Mouse (Mus musculus) ES-CJ7 (cell line): ENCODE results near the gene Alox5.
"Not testable (repeated sequence)": the region's sequence is repeated elsewhere in the genome, so short reads cannot be mapped to it uniquely, and the experiment has no call there.

Experiments
- DNase-seq: peaks from one replicate; pipeline ENCODE4 v3.0.0; 2011; ENCODE audit warnings: low read depth, low spot score

Alox5 gene

DNA sequence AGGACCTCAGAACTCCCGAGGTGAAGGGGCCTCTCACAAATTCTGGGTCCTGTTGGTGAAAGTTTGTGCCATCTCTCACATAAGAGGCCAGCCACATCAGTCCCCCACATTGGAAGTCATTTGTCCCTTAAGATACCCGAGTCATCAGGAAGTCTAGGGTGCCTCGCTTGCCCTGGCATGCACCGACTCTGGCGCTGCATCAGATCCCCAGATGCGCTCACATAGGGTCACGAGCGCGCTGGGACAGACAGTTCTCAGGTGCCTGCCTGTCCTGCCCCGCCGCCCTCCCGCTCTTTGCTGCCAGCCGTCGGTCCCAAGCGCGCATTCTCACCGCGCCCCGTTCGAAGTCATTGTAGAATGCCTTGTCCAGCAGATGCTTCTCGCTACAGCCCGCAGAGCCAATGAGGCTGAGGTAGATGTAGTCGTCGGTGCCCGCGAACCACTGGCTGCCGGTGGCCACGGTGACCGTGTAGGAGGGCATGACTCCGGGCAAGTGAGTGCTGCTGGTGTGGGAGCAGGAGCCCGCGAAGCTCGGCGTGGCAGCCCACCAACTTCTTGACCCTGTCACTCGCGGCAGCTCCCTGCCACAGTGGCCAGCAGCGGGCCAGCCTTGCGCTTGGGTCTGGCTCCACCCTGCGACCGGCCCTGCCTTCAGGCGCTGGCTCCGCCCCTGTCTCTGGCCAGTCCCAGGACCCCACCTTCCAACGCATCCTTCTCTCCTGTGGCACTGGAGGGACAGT lies at the start of gene Alox5:
TSS of gene Alox5 (minus strand) at position 635 of the 740 bp plus-strand sequence.
- peak; percentile 6 for DNase-seq

DNA sequence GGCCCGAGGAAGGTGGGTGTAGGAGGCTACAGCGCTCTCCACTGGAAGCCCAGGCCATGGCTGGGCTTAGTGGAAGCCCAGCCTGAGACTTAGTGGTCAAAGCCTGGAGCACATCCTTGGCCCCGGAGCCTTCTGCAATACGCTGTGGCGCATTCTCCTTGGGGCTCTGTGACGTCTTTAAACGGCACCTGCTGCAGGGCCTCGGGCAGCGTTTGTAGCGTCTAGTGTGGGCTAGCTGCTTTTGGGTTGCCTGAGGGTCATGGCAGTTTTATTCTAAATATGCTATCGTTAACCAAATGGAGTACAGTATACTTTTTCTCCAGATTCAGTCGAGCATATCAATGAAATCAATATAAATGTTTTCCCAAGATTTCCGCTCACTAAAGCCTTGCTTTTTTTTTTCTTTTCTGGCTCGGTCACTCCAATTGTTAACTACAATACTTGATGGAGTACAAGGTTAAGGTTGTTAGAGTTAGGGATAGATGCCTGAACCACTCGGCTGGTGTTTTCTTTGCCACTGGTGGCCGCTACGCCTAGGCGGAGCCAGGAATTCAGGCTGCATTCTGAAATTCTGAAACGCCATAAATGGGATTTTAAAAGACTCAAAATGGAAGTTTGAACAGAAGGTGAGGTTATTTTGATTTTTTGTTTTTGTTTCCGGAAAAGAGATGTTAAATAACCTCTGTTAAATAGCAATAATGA lies 45.5 kb upstream of the Alox5 start, which contains the start of gene Olfr212:
TSS of gene Olfr212 (plus strand) at position 215 of the 702 bp plus-strand sequence.
- not testable (repeated sequence) for DNase-seq

DNA sequence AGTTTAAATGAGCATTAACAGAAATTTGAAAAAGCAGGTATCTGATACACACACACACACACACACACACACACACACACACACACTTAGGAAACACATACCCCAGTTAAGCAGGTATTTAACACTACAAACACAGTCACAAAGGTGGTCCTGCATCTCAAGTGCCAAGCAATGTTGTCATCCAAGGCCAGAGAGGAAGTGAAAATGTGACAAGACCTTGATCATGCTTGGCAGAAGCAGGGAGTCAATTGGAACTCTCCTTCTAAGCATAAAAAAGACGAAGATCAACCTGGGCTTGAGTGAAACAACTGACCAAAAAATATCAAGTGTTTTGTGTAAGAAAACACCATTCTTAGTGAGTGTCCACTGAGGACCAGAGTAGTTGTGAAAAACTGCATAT lies 35.0 kb upstream of the Alox5 start:
- no peak for DNase-seq

DNA sequence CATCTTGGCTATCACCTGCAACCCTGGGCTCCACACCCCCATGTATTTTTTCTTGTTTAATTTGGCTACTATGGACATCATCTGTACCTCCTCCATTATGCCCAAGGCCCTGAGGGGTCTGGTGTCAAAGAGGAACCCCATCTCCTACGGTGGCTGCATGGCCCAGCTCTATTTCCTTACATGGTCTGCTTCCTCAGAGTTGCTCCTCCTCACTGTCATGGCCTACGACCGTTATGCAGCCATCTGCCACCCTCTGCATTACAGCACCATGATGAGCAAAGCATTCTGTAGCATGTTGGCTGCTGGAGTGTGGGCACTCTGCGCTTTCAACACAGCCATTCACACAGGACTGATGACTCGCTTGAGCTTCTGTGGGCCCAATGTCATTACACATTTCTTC lies 32.8 kb upstream of the Alox5 start:
- no peak for DNase-seq

DNA sequence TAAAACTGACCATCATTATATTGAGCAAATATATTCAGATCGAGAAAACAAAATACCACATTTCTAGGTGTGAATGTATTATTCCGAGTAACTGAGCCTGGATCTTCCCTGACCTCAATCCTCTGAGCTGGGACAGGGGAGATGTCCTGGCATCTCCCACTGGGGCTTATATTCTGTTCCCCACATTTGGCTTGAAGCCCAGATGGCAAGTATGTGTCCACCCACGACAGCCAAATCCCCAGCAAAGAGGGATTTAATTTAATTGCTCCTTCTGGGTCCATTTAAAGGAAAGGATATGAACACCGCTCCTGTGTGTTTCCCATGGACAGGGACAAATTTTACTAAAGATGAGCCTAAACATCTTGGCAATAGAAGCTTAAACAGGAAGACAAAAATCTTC lies 27.8 kb upstream of the Alox5 start, which contains the start of gene Olfr211:
TSS of gene Olfr211 (plus strand) at position 301 of the 400 bp plus-strand sequence.
- no peak for DNase-seq

DNA sequence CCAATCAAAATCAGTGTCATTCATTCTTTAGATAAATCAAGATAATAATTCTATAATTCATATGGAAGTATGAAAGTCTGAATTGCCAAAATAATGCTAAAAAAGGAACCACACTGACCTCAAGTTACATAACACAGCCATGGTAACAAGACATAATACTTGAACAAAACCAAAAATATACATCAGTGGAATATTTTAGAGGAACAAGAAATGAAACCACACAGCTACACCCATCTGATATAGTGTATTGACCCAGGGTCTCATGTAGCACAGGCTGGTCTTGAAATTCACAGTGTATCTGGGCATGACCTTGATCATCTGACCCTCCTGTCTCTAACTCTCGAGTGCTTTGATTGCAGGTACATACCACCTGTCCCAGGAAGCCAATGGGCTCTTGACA lies 25.9 kb upstream of the Alox5 start:
- no peak for DNase-seq

DNA sequence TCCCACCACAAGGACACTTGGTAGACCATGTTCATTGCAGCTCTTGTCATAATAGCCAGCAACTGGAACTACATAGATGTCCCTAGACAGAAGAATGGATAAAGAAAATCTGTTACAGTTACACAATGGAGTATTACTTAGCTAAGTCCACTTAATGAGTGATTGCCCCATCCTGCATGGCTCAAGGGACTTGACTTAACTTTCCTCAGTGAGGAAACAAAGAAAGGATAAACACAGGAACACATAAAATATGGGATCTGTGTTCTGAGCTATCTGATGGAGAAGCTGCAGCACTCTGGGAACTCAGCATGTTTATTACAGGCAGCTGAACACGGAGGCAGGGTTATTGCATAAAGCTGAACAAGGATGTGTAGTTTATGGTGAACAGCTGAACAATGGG lies 24.1 kb upstream of the Alox5 start:
- no peak for DNase-seq

DNA sequence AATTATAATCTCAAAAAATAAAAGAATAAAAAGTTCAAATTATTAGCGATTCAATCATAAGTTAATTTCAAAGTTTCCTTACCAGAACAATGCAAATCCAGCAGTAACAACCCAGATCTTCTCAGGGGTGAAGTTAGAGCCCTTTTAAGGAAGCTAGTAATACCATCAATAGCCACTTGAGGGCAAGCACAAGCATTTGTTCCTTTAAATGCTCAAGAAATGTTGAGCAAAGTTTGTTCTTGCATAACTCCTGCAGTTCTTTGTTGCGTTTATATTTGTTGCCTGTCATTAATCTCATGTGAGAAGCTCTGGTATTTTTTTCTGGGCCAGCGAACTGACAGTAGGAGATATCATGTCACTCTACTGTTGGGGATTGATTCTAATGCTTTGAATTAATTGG lies 7.1 kb upstream of the Alox5 start:
- peak; percentile 35 for DNase-seq

DNA sequence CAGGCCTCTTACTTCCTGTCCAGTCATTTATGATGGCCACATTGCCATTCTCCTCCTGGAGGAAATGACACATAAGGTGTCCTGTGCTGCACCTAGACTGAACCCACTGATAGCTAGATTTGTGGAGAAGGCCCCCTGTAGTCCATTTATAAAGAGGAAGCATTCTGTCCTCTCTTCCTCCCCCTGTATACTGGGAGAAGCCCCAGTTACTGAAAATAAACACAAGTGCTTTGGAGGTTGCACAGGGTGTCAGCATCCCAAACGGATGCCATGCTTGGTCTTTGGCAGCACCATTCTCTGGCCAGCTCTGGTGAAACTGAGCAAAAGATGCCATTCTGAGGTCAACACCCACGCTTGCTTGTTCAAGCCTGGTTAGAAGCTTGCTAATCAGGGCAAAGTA lies 1.7 kb downstream of the Alox5 start:
- DNase-seq: no peak

DNA sequence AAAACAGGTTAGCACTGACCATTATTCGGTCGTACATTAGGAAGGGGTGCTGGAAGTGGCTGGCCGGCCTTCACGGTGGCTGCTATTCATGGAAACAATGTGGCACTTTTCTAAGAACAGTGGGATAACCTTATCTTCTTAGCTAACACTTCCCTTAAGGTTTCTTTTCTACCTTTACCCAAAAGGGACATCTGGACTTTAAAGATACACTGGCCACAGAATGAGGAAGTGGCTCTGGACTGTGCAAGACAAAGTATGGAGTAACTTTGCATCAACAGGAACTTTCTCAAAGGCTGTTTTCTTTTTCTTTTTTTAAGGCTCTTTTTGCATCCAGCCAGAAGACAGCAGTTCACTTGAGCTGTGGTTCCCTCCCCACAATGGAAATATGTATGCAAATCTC lies 2.2 kb downstream of the Alox5 start:
- no peak for DNase-seq

DNA sequence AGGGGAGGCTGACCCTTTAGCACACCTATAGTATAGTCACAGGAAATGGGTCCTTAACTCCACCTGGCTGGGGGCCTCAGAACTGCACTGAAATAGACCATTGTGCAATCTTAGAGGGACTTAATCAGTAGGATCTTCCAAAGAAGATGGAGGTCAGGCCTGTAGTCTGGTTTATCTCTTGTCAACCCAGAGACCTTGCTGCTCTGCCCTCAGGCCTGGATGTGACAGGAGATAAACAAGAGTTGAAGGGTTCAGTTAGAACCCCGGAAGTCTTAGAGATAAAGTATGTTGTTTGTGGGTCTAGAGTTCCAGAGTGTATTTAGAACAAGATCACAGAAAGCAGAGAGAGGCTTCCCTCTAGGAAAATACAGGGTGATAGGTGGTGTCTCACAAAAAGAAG lies 4.5 kb downstream of the Alox5 start:
- DNase-seq: no peak

DNA sequence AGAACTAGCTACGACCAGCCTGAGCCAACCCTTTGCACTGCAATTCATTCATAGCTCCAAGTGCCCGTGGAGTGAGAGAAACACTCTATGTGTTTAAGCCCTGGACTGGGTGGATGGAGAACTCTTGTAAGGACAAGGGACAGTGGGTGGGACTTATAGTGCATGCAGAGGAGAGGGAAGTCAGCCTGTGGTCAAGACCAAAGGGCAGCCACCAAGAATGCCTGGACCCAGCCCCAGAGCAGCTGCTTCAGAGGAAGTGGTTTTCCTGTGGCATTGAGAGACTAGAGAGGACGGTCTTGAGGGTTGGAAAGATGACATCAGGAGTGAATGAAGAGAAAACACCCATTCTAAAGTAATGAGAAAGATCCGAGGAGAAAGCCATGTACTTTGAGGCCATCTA lies 5.2 kb downstream of the Alox5 start:
- no peak for DNase-seq

DNA sequence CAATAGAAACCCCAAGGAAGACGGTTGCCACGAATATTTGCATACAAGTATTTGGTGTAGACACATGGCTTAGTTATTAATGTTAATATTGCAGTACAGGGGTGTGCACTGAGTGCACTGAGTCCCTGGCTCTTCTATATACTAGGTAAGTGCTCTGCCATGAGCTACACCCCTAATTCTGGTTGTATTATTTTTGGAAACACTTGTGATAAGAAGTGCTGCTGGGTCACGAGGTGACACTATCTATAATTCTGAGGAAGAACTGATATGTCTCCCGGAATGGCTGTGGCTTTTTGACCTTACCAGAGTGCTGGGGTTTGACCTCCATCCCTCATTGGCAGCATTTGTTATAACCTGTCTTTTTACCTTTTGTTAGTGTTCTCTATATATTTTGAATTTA lies 20.1 kb downstream of the Alox5 start:
- no peak for DNase-seq

DNA sequence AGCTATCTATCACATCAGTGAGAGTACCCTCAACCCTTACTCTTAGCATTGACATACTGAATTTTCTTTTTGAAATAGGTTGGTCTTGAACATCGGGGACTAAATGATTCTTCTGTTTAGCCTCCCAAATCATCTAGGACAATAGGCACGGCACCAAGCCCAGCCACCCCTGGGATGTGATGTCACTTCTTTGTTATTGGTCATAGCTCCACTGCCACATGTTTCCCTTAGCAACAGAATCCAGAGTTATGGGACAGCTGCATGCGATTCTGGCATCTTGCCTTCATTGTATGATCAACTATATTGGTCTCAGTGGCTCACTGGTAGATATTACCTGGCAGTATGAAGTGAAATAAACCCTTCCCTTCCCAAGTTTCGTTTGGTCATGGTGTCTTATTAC lies 20.5 kb downstream of the Alox5 start:
- no peak for DNase-seq

DNA sequence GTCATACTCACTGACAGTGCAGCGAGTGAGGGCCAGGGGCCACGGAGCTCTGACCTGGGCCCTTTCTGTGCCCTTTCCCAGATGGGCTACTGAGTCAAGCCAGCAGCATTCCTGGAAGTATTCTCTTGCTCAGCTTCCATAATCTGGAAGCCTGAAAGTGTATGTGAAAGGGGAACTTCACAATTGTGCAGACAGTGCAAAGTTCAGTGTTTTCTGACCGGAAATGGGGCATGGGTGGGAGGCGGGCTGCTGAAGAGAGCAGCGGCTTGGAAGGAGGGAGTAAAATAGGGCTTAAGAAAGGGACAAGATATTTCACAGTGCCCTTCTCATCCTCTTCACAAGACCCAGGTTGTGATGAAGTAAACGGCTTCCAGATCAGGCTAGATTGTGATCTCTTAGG lies 21.4 kb downstream of the Alox5 start:
- no peak for DNase-seq

DNA sequence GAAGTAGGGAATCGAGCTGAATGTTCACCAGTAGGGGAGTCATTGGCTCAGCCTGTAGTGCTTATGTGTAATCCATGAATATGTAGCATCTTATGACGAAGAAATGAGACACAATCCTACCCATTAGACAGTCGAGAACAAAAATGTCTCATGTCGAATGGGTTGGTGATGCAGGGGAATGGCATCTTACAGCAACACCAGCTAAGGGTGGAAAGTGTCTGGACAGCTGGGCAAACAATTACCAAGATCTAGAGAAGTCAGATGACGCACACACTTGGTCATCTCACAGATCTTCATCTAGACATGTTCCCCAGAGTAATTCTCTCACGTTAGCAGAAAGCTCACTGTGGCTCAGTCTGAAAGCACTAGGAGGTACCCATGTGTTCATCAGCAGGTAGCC lies 22.1 kb downstream of the Alox5 start:
- no peak for DNase-seq

DNA sequence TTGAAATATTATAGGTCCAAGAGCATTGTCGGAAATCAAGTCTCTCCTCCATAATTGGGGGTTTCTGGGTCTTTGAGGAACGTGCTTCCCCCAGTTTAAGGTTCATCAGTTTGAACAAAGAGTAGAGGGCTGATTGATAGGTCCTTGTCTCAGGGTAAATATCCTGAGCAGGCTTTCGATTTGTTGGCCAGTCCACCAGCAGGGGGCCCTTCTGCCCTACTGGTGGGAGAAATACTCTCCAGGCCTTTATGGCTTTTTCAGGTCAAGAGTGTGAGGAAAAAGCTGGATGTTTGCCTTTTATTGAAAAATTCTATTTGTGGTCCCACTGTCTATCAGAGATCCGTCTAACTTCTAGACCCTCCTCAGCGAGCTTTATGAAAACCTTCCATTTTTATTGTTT lies 32.7 kb downstream of the Alox5 start:
- DNase-seq: peak; percentile 11

DNA sequence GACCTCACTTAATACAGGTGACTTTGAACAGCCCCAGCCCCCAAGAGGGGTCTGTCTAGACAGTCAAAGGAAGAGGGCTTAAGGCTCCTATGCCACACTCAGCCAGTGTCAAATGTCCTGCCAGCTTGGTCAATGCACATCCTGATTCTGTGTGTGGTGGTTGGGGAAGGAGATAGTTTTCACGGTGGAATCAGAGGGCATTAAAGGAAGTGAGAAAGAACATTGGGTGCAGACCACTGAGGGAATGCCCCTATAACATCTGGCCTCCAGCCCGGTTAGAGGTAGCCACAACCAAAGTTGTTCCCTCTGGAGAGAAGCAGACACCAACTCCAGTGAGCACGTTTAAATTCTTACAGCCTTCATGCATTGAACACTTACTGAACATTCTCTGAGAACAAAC lies 33.4 kb downstream of the Alox5 start:
- no peak for DNase-seq

DNA sequence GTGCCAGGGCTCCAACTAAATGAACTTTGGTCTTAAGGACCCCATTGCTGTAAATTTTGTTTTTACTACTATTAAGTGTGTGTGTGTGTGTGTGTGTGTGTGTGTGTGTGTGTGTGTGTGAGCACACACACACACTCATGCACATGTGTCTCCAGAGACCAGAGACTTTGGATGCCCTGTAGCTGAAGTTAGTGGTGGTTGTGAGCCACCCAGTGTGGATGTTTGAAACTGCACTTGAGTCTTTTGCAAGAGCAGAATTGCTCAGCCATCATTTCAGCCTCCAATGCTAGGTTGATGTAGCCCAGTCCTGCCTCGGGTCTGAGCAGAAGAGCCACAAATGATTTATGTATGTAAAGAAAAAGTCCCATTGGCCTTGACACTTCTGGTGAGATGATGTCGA lies 37.3 kb downstream of the Alox5 start:
- peak; percentile 18 for DNase-seq

DNA sequence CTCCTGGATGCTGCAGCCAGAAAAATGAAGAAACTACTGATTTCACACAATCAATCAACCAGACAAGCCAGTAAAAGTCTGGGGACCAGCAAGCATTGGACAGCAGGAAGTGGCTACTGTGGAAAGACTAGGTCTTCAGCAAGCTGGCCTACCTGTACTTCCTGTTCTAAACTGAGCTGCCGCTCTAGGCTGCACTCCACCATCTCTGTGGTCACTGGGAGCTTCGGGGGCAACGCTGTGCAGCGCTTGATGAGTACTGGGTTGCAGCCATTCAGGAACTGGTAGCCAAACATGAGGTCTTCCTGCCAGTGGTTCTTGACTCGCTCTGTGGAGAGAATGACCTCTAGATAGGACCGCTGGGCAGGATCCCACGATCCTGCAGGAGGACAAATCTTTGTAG lies 38.0 kb downstream of the Alox5 start:
- DNase-seq: no peak

DNA sequence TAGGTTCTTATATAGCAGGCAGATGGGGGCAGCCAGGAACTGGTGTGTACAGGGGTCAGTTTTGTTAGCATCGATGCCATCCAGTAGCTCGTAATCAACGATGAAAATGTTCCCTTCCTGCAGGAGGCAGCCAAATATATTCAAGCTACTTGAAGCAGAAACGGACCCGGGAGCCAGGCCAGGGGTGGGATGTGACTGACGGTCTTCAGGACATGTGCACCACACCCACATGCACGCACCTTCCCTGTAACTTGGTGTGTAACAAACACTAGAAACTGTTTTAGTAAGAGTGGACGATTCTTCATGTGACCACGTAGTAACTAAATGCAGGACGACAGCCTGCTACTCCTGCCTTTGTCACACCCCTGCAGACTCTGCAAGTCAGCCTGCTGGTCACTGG lies 40.7 kb downstream of the Alox5 start:
- DNase-seq: no peak

DNA sequence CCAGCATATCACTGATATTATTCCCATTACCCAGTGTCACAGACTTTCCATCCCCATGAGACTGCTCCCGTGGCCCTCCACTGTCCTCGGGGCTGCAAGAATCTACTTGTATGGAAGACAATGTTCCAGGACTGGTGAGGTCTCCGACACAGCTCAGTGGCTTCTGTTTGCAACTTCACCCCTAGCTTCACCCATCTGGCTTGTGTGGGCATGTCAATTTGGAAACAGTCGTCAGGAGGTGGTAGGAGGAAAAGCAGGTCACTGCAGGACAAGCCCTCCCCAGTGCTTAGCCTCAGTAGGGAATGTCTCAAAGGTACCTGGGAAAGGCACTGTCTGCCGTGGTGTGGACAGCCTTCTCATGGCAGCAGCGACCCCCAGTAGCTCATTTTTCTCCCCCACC lies 41.3 kb downstream of the Alox5 start:
- DNase-seq: no peak

DNA sequence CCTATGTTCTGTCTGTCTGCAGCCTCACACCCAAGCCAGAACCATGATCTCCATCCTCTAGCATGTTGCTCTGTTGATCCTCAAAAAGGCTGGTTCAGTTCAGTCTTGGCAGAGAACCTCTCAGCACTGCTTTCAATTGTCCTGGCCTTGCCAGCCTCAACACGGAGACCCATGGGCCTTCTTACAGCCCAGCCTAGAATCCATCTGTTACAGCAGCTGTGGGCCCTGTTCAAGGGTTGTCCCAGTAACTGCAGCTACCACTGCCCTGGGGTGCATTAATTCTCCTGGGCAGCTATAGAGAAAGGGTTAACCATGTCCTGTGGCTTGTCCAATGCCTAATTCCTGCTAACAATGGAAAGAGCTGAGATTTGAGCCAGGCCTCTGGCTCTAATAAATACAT lies 42.5 kb downstream of the Alox5 start:
- no peak for DNase-seq
